Mouse (Mus musculus) gastrocnemius, postnatal 14 days (tissue): ENCODE measurements around the gene Rbm45. TPM values are rescaled to one million over a fixed set of nuclear protein-coding genes. Genes with fewer than 3 reads are reported as not detected.

Experiments
- total RNA-seq, 2 experiments: library from RNA; stranded (reverse); gene quantifications; 2 replicates each; pipeline ENCODE4 v1.2.3; 2021

Gene Rbm45
- total RNA-seq, 2 experiments from 2014 or later = 14.6 to 15.2 TPM

Other genes starting within 250 kb of the Rbm45 start
- gene Pde11a, start 31.2 kb upstream of the Rbm45 start, total RNA-seq = under 1 TPM; 0.07 to 0.14 TPM
- not detected for gene Cyct, start 9.5 kb upstream of the Rbm45 start, total RNA-seq
- gene Osbpl6, start 36.5 kb downstream of the Rbm45 start, total RNA-seq = 10 to 100 TPM; 16.1 to 20.3 TPM